Mouse (Mus musculus) hindbrain, embryonic 11.5 days (tissue): ENCODE results near the gene Rpl11. TPM values are rescaled to one million over a fixed set of nuclear protein-coding genes. Genes with fewer than 3 reads are reported as not detected.
A peak's percentile ranks its signal among the peaks of the same experiment; 100 is the strongest.

ENCODE experiments used
- ATAC-seq: fragments of 200-750 bp; cut with Nextera tagmentation; 2 replicates; pipeline ENCODE4 v1.8.0; 2017; ENCODE audit warnings: mild to moderate bottlenecking, moderate TSS enrichment, moderate library complexity; ENCODE audit not compliant: low FRiP score
- DNase-seq: peaks from one replicate; pipeline ENCODE4 v3.0.0-alpha.2; 2015; ENCODE audit warnings: low spot score
- H3K27ac ChIP-seq: fragments of 300-500 bp; sonication (generic); 2 replicates; pipeline ENCODE4 v1.5.1; 2014; ENCODE audit warnings: mild to moderate bottlenecking, low read depth, low read length
- H3K27me3 ChIP-seq: fragments of 300-500 bp; sonication (generic); 2 replicates; pipeline ENCODE4 v1.6.1; 2014; ENCODE audit warnings: mild to moderate bottlenecking, low read length, moderate library complexity, mixed read lengths; ENCODE audit not compliant: control insufficient read depth, insufficient read depth
- H3K36me3 ChIP-seq: fragments of 300-500 bp; sonication (generic); 2 replicates; pipeline ENCODE4 v1.6.1; 2014; ENCODE audit warnings: mild to moderate bottlenecking, low read length, moderate library complexity, mixed read lengths; ENCODE audit not compliant: control insufficient read depth, insufficient read depth
- H3K4me1 ChIP-seq: fragments of 300-500 bp; sonication (generic); replicated peaks from 2 replicates; pipeline ENCODE4 v1.6.1; 2014; ENCODE audit warnings: low read length, mixed read lengths; ENCODE audit not compliant: control insufficient read depth, insufficient read depth
- H3K4me2 ChIP-seq: fragments of 300-500 bp; sonication (generic); replicated peaks from 2 replicates; pipeline ENCODE4 v1.6.1; 2014; ENCODE audit warnings: mild to moderate bottlenecking, low read depth, low read length
- H3K4me3 ChIP-seq: fragments of 300-500 bp; sonication (generic); 2 replicates; pipeline ENCODE4 v1.5.1; 2014; ENCODE audit warnings: low read depth, low read length
- H3K9ac ChIP-seq: fragments of 300-500 bp; sonication (generic); 2 replicates; pipeline ENCODE4 v1.6.1; 2014; ENCODE audit warnings: low read depth, low read length
- H3K9me3 ChIP-seq: fragments of 300-500 bp; sonication (generic); 2 replicates; pipeline ENCODE4 v1.6.1; 2016; ENCODE audit warnings: low read length; ENCODE audit not compliant: control insufficient read depth
- WGBS: fragments of 180-500 bp; shearing (Covaris S2); extraction: QIAGEN DNeasy Blood & Tissue Kit; methylation state at CpG from one replicate; pipeline ENCODE4 v1.1.7; 2014; 5-methylcytosine and 5-hydroxymethylcytosine counted together
- polyA plus RNA-seq: library from polyadenylated mRNA; unstranded; fragments of >200 nt; fragmentation: Nextera tagmentation; extraction: Ambion mirVana; gene quantifications from 2 replicates; pipeline ENCODE4 v1.2.1, GENCODE M21; 2014

Gene Rpl11
- polyA plus RNA-seq, 1 experiment from 2014 or later, result 354 TPM

DNA sequence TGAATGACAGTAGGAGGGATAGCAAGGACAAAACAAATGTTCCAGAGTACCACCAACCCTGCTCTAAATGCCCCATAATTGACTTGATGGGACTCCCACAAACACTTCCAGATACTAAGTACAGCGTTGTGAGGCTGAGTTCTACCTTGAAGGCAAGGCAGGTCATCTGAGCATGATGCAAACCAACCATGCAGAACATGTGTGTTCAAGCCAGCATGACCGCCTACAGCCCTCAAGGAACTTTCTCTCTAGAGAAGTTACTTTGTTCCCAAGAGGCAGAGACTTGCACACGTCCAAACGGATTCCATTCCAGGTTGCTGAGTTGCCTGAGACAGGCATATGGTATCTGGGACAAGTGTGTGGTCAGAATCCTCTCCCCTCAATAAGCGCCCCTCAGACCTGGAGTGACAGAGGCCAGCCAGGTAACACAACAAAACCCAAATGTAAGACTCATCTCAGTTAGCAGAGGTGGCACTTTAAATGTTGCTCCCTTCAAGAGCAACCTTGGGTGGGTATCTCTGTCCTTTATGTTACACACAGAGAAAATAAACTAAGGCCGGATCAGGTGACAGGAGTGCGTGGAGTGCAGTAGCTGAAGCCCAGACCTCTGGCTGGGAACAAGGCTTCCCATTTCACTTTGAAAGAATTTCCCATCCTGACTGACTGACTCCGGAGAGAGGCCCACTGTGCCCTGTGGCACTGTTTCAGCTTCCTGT lies 25.7 kb downstream of the Rpl11 start:
- Histone ChIP-seq H3K4me3 (no peak overlapping the region), H3K27ac (no peak overlapping the region), H3K36me3 (no peaks in the 10 kb centered on the region), H3K27me3 (no peaks in the 10 kb centered on the region), H3K4me1 (peaks cover 6% of the 10 kb centered on the region), H3K9me3 (no peaks in the 10 kb centered on the region), H3K4me2 (no peak overlapping the region), H3K9ac (no peak overlapping the region)
- ATAC-seq, result no peak
- 72% methylated on average over 8 of the region's 8 CpGs for WGBS
- no peak for DNase-seq

DNA sequence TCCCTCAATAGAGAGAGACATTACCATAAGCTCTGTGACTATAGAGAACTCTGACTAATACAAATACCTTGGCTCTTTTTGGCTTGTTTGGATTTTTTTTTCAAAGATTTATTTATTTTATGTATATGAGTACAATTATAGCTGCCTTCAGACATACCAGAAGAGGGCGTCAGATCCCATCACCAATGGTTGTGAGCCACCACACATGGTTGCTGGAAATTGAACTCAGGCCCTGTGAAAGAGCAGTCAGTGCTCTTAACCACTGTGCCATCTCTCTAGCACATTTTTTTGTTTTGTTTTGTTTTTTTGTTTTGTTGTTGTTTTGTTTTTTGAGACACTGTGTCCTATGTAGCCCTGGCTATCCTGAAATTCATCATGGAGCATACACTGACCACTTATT lies 27.9 kb downstream of the Rpl11 start:
- Histone ChIP-seq H3K4me1 (no peaks in the 10 kb centered on the region), H3K4me2 (no peak overlapping the region), H3K36me3 (no peaks in the 10 kb centered on the region), H3K9me3 (no peaks in the 10 kb centered on the region), H3K27me3 (no peaks in the 10 kb centered on the region), H3K4me3 (no peak overlapping the region), H3K9ac (no peak overlapping the region), H3K27ac (no peak overlapping the region)
- 93% methylated on average over 1 of the region's 1 CpGs for WGBS
- no peak for DNase-seq
- ATAC-seq, result no peak

DNA sequence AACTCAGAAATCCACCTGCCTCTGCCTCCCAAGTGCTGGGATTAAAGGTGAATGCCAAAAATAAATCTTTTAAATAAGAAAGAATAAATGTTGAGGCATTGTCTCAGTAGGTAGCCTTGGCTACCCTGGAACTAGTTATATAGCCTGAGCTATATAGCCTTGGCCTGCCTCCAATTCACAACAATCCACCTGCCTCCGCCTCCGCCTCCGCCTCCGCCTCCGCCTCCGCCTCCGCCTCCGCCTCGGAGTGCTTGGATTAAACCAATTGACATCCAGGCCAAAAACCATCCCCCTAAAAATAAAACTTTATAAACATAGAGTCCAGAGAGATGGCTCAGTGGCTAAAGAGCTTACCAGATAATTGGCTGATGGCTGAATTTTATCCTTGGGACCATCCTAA lies 30.3 kb downstream of the Rpl11 start:
- DNase-seq (no peak), ATAC-seq (no peak)
- Histone ChIP-seq H3K9me3 (no peaks in the 10 kb centered on the region), H3K4me3 (no peak overlapping the region), H3K27me3 (no peaks in the 10 kb centered on the region), H3K36me3 (no peaks in the 10 kb centered on the region), H3K9ac (no peak overlapping the region), H3K4me1 (no peaks in the 10 kb centered on the region), H3K27ac (no peak overlapping the region), H3K4me2 (no peak overlapping the region)
- 98% methylated on average over 9 of the region's 9 CpGs for WGBS

DNA sequence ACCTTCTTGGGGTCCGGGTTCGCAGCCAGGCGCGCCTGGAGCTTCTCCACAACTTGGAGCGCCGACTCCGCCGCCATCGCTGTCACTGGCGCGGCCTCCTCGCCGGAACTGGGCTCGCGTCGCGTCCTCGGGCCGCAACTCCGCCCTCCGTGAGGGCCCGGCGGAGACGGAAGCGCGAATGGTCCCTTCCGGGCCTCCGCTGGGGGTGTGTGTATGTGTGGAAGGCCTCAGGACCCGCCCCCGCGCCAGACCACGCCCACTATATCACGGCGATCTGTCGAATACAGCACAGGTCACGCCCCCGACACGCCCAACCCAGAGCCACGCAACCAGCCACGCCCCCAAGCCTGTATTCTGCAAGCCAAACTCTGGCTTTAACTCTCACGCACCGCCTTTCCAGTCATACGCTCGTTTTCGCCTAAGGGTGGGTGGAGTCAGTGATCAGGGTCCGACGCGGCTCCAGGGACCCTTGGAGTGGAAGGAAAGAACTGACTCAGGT lies 31.6 kb downstream of the Rpl11 start, which contains the start of gene Eloa:
TSS of gene Eloa (minus strand) at position 215 of the 499 bp plus-strand sequence.
- Histone ChIP-seq H3K27me3 (no peaks in the 10 kb centered on the region), H3K9me3 (no peaks in the 10 kb centered on the region), H3K4me1 (no peaks in the 10 kb centered on the region), H3K27ac (peak within 1 kb of the TSS; percentile 67), H3K9ac (peak within 1 kb of the TSS; percentile 94), H3K36me3 (no peaks in the 10 kb centered on the region), H3K4me3 (peak within 1 kb of the TSS; percentile 99), H3K4me2 (peak within 1 kb of the TSS; percentile 58)
- WGBS, result under 1% methylated on average over 37 of the region's 48 CpGs
- peak; percentile 100 for DNase-seq
- ATAC-seq, result peak; percentile 99

DNA sequence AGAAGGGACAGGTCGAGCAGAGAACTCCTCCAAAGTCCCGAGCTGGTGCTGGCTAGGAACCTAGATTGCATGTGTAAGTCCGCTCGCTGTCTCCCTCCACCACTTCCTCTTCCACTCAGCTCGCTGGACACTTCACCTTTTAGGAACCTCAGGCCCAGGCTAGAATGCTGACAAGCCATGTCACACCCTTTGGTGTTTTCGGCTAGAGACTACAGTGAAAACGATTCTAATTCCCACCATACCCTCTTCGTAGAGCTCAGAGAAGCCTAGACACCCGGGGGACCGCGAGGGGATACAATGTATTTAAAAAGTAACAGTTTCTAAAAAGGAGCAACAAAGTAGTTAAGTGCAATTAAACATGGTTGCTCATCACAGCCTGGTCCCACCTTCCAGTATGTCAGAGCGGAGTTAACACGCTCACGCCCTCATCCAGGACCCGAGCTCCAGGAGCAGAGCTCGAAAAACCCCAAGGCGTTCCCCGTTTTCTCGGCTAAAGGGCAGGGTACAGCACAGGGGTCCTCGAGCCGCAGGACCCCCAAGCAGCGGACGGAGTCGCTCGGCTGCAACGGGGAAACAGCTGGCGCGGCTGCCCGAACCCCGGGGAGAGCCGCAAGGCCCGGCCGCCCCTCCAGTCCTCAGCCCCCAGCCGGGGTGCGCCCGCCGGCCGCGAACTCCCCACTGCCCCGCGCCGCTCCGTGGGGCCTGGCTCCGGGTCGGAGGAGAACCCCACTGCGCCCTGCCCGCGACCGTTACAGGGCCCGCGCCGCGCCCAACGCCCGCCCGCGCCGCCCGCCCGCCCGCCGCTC lies 32.3 kb downstream of the Rpl11 start:
- Histone ChIP-seq H3K27me3 (no peaks in the 10 kb centered on the region), H3K9me3 (no peaks in the 10 kb centered on the region), H3K4me2 (peak overlapping the region; percentile 58), H3K36me3 (no peaks in the 10 kb centered on the region), H3K4me3 (peak overlapping the region; percentile 99), H3K27ac (peak overlapping the region; percentile 67), H3K4me1 (no peaks in the 10 kb centered on the region), H3K9ac (peak overlapping the region; percentile 94)
- 2% methylated on average over 47 of the region's 62 CpGs for WGBS
- ATAC-seq (peak; percentile 78), DNase-seq (peak; percentile 27)

DNA sequence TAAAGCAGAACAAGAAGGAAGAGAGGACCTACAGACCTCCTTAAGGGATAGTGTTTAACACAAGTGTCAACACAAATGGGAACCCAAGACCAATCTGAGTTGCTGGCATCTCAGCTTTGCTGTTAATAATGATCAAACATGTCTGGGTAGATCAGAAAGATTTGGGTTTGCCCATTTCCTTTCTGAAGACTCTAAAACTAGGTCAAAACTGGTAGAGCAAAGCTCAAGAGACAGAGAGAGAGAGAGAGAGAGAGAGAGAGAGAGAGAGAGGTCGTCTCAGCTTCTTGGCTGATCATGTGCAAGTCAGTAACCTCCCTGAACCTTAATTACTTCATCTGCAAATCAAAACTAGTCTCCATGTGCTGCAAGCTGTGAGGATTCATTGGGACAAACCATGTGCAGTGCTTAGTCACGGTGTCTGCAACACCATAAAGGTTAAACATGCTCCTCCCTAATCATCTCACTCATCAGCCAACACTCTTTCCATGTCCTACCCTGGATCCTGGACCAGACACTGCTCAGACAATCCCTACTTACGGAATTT lies 37.1 kb downstream of the Rpl11 start:
- H3K9me3 ChIP-seq, result no peaks in the 10 kb centered on the region
- no peak overlapping the region for H3K4me2 ChIP-seq
- H3K4me1 ChIP-seq, result no peaks in the 10 kb centered on the region
- no peak overlapping the region for H3K4me3 ChIP-seq
- H3K9ac ChIP-seq, result no peak overlapping the region
- 93% methylated on average over 3 of the region's 3 CpGs for WGBS
- no peak for ATAC-seq
- no peak for DNase-seq
- no peak overlapping the region for H3K27ac ChIP-seq
- no peaks in the 10 kb centered on the region for H3K36me3 ChIP-seq
- no peaks in the 10 kb centered on the region for H3K27me3 ChIP-seq

GRCm38 (mm10) chr4:136010586-136010985 lies 42.6 kb downstream of the Rpl11 start:
- ATAC-seq (no peak), DNase-seq (no peak)
- 85% methylated on average over 4 of the region's 4 CpGs for WGBS
- H3K27me3 ChIP-seq, result no peaks in the 10 kb centered on the region
- H3K27ac ChIP-seq, result no peak overlapping the region
- H3K9me3 ChIP-seq, result no peaks in the 10 kb centered on the region
- H3K36me3 ChIP-seq, result peaks cover 18% of the 10 kb centered on the region
- no peak overlapping the region for H3K4me3 ChIP-seq
- H3K4me2 ChIP-seq, result no peak overlapping the region
- no peak overlapping the region for H3K9ac ChIP-seq
- no peaks in the 10 kb centered on the region for H3K4me1 ChIP-seq

GRCm38 (mm10) chr4:136008782-136009447 lies 44.3 kb downstream of the Rpl11 start:
- H3K9me3 ChIP-seq, result no peaks in the 10 kb centered on the region
- DNase-seq (no peak), ATAC-seq (no peak)
- H3K27ac ChIP-seq, result no peak overlapping the region
- no peaks in the 10 kb centered on the region for H3K27me3 ChIP-seq
- H3K4me3 ChIP-seq, result no peak overlapping the region
- no peak overlapping the region for H3K9ac ChIP-seq
- H3K4me2 ChIP-seq, result no peak overlapping the region
- no peaks in the 10 kb centered on the region for H3K4me1 ChIP-seq
- peaks cover 28% of the 10 kb centered on the region for H3K36me3 ChIP-seq
- WGBS, result 87% methylated on average over 8 of the region's 8 CpGs
